Mouse (Mus musculus) layer of hippocampus, adult 2 months (tissue): ENCODE results near the gene Prrg4. TPM values are rescaled to one million over a fixed set of nuclear protein-coding genes. Genes with fewer than 3 reads are reported as not detected.
"Not testable (repeated sequence)": the region's sequence is repeated elsewhere in the genome, so short reads cannot be mapped to it uniquely, and the experiment has no call there.

ENCODE experiments used
- DNase-seq, 2 experiments: peaks; one replicate each; pipeline ENCODE4 v3.0.0; 2022; ENCODE audit warnings: low spot score in 2 of 2
- H3K27ac ChIP-seq: fragments of 200-600 bp; 2 replicates; pipeline ENCODE4 v1.8.1; 2022
- H3K4me3 ChIP-seq: fragments of 200-600 bp; 2 replicates; pipeline ENCODE4 v1.8.1; 2022; ENCODE audit warnings: mild to moderate bottlenecking
- CTCF ChIP-seq: fragments of 200-600 bp; conservative IDR thresholded peaks from 2 replicates; pipeline ENCODE4 v1.8.1; 2022; ENCODE audit warnings: antibody characterized with exemption, mild to moderate bottlenecking, moderate library complexity
- long read RNA-seq, 2 experiments: library from polyadenylated mRNA; stranded (forward); transcript quantifications; one replicate each; pipeline ENCODE4 v2.0.0; 2021; ENCODE audit warnings: borderline mapping rate in 2 of 2
- total RNA-seq, 2 experiments: library from RNA; stranded (reverse); gene quantifications; 2 replicates each; pipeline ENCODE4 v1.2.3; 2021

The Prrg4 gene
- under 1 TPM; 0.47 to 0.56 TPM for total RNA-seq
- long read RNA-seq, experiment 1 = 0 reads
- long read RNA-seq, experiment 2 = 0 reads

GRCm38 (mm10) chr2:104849276-104849990 lies at the start of gene Prrg4:
Gene Prrg4, minus strand, starts transcription at chr2:104849876.
- H3K4me3 ChIP-seq = peak within 1 kb of the TSS; percentile 63
- H3K27ac ChIP-seq = no peak within 1 kb of the TSS
- TF ChIP-seq CTCF = peak; percentile 20
- peak in 1 of 2 experiments; percentile 27 for DNase-seq

DNA sequence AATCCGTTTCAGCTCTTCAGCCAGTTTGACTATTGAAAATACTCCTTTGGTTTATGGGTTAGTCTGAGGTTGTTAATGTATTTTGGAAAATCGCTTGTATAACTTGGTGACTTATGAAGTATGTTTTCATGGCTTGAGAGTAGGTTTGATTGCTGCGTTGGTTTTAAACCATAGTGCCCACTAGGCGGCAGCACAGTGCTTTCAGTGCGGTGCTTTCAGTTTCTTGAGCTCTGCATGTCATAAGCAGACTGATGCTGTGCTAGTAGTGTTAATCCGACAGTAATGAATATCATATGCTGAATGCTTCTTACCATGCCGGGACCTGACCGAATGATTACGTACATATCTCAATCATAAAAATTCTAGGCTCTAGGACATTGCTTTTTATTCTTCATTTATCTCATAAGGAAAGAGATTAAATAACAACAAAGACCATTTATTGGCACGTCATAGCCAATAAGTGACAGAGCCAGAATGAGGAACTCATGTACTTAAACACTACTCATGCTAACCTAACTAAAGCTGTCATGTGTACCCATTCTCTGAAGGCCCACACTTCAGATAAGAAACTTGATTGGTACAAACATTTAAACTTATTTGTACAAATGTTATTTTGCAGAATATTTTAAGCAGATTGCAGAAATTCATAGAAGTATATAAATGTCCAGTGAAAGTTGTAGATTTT lies 38.3 kb upstream of the Prrg4 start:
- no peak overlapping the region for H3K27ac ChIP-seq
- H3K4me3 ChIP-seq = peak overlapping the region; percentile 23; the same call in 1 of the 2 replicates
- peak; percentile 93 for TF ChIP-seq CTCF
- DNase-seq = peak; percentile 81 to 82

GRCm38 (mm10) chr2:104887331-104887730 lies 37.7 kb upstream of the Prrg4 start:
- not testable (repeated sequence) for DNase-seq, H3K27ac ChIP-seq, H3K4me3 ChIP-seq

DNA sequence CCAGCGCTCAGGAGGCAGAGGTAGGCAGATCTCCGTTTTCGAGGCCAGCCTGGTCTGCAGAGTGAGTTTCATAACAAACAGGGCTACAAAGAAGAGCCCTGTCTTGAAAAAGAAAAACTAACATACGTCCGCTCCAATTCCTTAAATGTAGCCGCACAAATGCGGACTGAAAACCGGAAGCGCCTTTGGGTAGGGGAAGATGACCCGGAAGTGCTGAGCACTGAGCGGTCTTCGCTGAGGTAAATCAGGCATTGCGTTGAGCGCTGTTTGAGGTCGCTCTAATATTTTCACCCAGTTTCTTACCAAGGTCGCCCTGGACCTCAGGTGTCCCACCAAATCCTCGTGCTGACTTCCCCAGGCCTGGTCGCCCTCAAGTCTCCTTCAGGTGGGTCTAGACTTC lies 36.4 kb upstream of the Prrg4 start:
- no peak for TF ChIP-seq CTCF
- DNase-seq = no peak
- no peak overlapping the region for H3K27ac ChIP-seq
- no peak overlapping the region for H3K4me3 ChIP-seq

DNA sequence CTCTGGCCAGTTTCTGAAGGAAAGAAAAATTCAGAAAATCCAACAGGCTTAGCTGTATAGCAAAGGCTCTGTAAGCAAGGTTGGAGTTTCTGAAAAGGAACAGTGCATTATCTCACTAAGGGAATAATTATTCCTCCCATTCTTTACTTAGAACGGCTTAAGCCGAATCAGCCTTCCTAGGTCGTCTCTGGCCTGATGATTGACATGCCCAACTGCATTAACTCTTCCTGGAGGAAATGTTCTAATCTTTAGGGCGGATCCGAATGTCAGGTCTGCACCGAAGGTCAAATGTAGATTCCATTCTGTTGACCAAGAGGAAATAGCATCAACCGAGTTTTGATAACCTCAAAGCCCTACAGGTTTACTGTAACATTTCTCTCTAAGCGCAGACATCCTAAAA lies 29.1 kb upstream of the Prrg4 start:
- no peak for TF ChIP-seq CTCF
- no peak overlapping the region for H3K27ac ChIP-seq
- no peak overlapping the region for H3K4me3 ChIP-seq
- DNase-seq = no peak

GRCm38 (mm10) chr2:104869101-104869500 lies 19.4 kb upstream of the Prrg4 start:
- H3K27ac ChIP-seq = no peak overlapping the region
- no peak for TF ChIP-seq CTCF
- DNase-seq = no peak
- no peak overlapping the region for H3K4me3 ChIP-seq

DNA sequence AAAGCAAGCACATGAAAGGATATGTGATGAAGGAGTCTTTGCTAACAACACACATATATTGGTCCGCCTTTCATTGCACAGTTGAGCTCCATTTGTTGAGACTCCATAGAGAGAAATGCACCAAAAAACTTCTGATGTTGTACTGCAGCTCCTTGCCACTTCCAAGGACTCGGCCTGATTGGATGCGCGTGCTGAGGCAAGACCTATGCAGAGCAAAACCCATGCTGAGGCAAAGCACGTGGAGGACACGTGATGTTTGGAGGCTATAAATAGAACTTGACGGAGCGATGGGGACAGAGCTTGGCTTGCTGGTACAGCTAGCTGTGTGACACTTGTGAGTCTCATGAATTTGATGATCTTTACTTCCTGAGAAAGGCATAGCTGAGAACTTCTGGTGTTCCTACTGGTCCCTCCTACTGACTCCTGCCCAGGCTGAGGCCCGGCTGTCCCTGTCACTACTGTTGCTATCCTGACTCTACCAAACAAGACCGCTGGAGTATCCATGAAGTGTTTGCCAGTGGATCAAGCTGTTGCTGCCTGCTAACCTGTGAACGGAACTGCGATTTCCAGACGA lies 17.7 kb upstream of the Prrg4 start, which contains the start of gene Ccdc73:
Ccdc73 (plus strand) TSS at position 524 of the 574 bp plus-strand sequence.
- no peak within 1 kb of the TSS for H3K4me3 ChIP-seq
- TF ChIP-seq CTCF = no peak

GRCm38 (mm10) chr2:104864176-104864860 lies 14.6 kb upstream of the Prrg4 start:
- DNase-seq = no peak
- no peak for TF ChIP-seq CTCF
- Histone ChIP-seq H3K4me3 (no peak overlapping the region), H3K27ac (no peak overlapping the region)

More for the DNA sequence above, 17.7 kb upstream of the Prrg4 start, which contains the start of gene Ccdc73:
- no peak within 1 kb of the TSS for H3K27ac ChIP-seq
- no peak for DNase-seq

DNA sequence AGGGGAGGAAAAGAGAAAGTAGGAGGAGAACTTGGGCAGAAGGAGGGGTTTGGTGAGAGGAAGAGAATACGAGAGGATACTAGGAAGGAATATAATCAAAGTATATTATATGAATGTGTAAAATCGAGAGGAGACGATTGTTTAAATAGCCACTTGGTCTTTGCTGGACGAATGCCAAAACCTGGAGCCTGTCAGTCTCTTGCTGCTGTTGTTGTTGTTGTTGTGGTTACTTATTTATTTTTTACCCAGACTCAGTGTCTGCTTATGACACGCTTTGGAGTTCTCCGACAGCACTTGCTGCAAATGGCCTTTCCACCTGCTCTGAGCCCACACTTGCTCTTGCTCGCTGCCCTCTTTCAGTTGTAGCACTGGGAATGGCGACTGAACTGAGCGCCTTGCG lies 10.8 kb upstream of the Prrg4 start:
- TF ChIP-seq CTCF = no peak
- no peak for DNase-seq
- no peak overlapping the region for H3K27ac ChIP-seq
- no peak overlapping the region for H3K4me3 ChIP-seq

DNA sequence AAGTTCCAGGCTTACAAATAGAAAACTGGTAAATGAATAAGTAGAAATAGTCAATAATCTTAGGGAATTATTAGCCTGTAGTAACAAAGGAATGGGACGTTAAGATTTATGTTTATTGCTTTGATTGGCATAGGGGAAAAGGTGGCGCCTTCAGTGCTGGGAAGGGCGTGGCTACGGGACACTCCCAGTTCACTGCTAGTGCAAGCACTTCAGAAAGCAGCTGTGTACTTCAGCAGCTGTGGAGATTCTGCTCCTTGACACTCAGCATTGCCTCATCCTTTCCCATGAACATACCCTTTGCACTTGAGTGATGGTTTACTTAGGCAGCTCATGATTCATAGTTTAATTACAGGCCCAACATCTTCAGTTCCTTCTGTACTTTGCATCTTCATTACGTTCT lies 9.4 kb upstream of the Prrg4 start:
- Histone ChIP-seq H3K4me3 (no peak overlapping the region), H3K27ac (no peak overlapping the region)
- no peak for TF ChIP-seq CTCF
- DNase-seq = no peak

DNA sequence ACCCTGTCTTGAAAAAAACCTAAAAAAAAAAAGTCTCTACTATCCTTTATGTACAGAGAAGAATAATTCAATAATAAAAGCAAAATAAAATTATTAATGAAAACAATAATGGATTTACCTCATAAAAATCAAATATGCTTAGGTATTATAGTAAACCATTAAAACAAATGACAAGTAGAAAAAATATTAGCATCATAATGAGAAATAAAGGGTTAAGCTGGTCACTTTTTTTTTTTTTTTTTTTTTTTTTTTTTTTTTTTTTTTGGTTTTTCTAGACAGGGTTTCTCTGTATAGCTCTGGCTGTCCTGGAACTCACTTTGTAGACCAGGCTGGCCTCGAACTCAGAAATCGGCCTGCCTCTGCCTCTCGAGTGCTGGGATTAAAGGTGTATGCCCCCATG lies 8.4 kb upstream of the Prrg4 start:
- not testable (repeated sequence) for H3K4me3 ChIP-seq, H3K27ac ChIP-seq, DNase-seq

DNA sequence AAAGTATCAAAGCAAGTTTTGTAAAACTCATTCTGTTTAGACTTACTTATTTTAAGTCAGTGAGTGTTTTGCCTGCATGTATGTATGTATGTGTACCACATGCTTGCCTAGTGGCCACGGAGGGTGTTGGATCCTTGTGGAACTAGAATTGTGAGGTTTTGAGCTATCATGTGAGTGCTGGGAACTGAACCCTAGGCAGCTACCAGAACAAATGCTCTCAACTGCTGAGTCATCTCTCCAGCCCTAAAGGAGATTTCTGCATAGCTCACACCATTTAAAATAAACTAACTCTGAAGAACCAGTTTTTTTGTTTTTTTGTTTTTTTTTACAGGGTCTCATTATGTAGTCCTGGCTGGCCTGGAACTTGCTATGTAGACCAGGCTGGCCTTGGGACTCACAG lies 6.5 kb upstream of the Prrg4 start:
- no peak overlapping the region for H3K4me3 ChIP-seq
- no peak for DNase-seq
- H3K27ac ChIP-seq = no peak overlapping the region
- no peak for TF ChIP-seq CTCF

- TF ChIP-seq CTCF = no peak
- DNase-seq = no peak
- Histone ChIP-seq H3K27ac (no peak overlapping the region), H3K4me3 (no peak overlapping the region)
Measured at GRCm38 (mm10) chr2:104855732-104856131, 6.1 kb upstream of the Prrg4 start.
